Mouse (Mus musculus): ENCODE measurements around the gene Gm28048. TPM values are rescaled to one million over a fixed set of nuclear protein-coding genes. Genes with fewer than 3 reads are reported as not detected.
A peak's percentile ranks its signal among the peaks of the same experiment; 100 is the strongest.

Gm28048 gene
- polyA plus RNA-seq, 1 experiment = 58.5 TPM

DNA sequence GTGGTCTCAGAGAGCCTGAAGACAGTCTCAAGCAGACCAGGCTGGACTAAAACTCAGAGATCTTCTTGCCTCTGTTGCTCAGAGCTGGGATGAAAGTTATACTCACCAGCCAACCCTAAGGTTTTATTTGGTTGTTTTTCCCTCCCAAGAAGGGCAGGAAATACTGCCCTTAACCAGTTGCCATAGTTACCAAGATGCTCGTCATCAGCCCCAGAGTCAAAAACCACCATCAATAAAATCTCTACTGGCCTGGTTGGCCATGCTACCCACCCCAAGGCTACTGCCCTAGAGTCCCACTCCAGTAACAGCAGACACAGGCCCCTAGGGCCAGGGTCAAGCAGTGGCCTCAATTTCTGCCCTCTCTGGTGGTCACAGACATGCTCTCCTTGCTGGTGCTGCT is 129.4 kb downstream of the Gm28048 start:
- Histone ChIP-seq H3K4me1 (ENCODE audit: control insufficient read depth, insufficient read depth, low read length) (peaks cover 76% of the 10 kb centered on the region), H3K27ac (ENCODE audit: insufficient read depth, low read depth, low read length) (peak overlapping the region; percentile 87), H3K4me3 (ENCODE audit: insufficient read depth, low read length) (no peak overlapping the region)
- no peak for TF ChIP-seq POLR2A (IDR thresholded peaks at IDR 0.05; ENCODE audit: borderline replicate concordance, low read depth, low read length)
- no peak for TF ChIP-seq CTCF (IDR thresholded peaks at IDR 0.05; ENCODE audit: low read depth, low read length)

DNA sequence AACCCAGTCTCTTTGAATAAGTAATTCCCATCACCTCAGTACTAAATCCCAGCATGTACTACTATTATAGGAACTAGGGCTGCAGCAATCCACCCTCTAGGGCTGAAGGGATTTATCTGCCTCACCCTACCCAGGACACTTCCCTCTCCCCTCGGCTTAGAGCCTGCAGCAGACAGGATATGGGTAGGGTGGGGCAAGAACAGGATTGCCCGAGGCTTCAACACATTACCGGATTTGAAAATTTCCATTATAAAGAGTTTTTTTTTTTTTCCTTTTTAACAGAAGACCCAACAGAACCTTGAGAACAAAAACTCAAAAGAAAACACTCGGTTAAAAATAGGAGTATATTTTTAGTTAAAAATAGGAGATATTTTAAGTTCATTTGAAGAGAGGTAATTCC is 130.5 kb downstream of the Gm28048 start:
- H3K27ac ChIP-seq (ENCODE audit: insufficient read depth, low read depth, low read length) = peak overlapping the region; percentile 94
- TF ChIP-seq CTCF (IDR thresholded peaks at IDR 0.05; ENCODE audit: low read depth, low read length) = no peak
- no peak for TF ChIP-seq POLR2A (IDR thresholded peaks at IDR 0.05; ENCODE audit: borderline replicate concordance, low read depth, low read length)
- no peak overlapping the region for H3K4me3 ChIP-seq (ENCODE audit: insufficient read depth, low read length)
- peaks cover 84% of the 10 kb centered on the region for H3K4me1 ChIP-seq (ENCODE audit: control insufficient read depth, insufficient read depth, low read length)

DNA sequence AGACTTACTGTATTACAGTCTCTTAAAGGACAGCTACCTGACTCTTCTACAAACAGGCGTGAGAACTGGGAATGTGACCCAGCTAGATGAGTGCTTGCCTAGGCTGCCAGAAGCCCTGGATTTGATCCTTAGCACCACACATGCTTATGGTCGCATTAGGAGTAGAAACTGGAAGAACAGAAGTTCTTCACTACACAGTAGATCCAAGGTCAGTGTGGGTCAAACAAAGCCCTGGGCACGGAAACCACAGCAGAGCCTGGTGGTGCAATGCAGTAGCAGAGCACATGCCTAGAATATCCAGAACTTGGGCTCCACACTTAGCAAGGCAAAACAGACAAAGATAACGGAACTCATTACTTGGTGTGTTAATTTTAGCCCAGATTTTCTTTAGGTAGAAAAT is 131.8 kb downstream of the Gm28048 start:
- Histone ChIP-seq H3K27ac (ENCODE audit: insufficient read depth, low read depth, low read length) (peak overlapping the region; percentile 94), H3K4me1 (ENCODE audit: control insufficient read depth, insufficient read depth, low read length) (peaks cover 89% of the 10 kb centered on the region), H3K4me3 (ENCODE audit: insufficient read depth, low read length) (no peak overlapping the region)
- TF ChIP-seq POLR2A (IDR thresholded peaks at IDR 0.05; ENCODE audit: borderline replicate concordance, low read depth, low read length) (no peak), CTCF (IDR thresholded peaks at IDR 0.05; ENCODE audit: low read depth, low read length) (no peak)

DNA sequence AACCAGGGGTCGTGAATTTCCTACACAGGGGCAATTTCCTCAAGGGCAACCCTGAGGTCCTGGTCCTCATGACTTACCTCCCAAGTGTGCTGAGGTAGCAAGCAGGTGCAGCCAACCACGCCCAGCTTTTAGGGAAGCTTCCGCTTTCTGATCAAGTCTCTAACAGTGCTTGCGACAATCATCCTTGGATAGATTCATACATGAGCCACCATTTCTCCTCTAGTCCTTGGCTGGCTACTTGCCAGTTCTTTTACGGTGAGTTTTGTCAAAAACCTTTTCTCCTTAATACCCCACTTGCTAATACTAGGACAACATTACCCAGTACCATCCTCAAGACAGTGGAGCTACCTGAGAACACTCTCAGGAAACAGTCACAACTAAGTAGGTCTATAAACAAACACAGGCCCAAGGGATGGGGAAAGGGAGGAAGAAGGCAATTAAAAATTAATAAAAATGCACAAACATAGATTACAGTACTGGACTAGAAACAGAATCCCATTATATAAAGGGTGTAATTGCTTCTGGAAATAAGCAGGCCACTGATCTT is 133.2 kb downstream of the Gm28048 start:
- peaks cover 87% of the 10 kb centered on the region for H3K4me1 ChIP-seq (ENCODE audit: control insufficient read depth, insufficient read depth, low read length)
- H3K27ac ChIP-seq (ENCODE audit: insufficient read depth, low read depth, low read length) = peak overlapping the region; percentile 52
- no peak overlapping the region for H3K4me3 ChIP-seq (ENCODE audit: insufficient read depth, low read length)
- no peak for TF ChIP-seq CTCF (IDR thresholded peaks at IDR 0.05; ENCODE audit: low read depth, low read length)
- TF ChIP-seq POLR2A (IDR thresholded peaks at IDR 0.05; ENCODE audit: borderline replicate concordance, low read depth, low read length) = no peak

DNA sequence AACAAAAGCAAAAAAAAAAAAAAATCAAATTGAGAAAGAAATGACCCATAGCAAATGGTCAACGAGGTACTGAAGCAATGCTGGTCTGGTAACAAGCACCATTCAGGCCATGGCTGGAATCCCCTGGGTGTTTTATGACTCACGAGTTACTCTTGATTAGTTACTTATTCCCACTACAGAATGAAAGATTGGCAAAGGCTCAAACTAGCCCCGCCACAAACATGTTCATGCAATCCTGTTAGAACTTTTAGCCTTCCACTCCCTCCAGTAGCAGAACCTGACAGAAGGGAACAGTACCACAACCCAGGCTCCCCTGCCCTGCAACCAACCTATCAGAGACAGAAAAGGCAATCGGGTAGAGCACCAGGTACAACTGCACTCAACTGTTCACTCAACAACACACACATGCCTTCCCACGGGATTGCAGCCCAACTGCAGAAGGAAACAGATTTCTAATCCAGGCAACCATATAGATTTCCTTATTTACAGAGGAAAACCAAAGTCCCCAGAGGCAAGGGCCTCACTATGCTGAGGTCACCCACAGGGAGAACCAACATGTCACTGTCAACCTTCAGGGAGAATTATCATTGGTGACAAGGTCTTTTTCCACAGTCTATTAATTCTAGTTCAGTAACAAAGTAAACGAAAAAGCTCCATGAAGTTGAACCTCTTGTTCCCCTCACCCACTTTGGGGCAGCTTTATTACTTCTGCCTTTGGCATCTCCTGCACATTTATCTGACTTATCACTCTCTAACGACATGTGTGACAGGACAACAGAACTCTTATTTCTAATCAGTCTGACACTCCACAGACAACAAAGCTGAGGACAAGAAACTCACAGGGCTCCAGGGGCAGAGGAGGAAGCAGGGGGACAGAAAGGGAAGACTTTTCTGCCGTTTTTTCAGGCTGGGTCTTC is 133.9 kb downstream of the Gm28048 start:
- peak overlapping the region; percentile 52 for H3K27ac ChIP-seq (ENCODE audit: insufficient read depth, low read depth, low read length)
- peaks cover 88% of the 10 kb centered on the region for H3K4me1 ChIP-seq (ENCODE audit: control insufficient read depth, insufficient read depth, low read length)
- no peak for TF ChIP-seq CTCF (IDR thresholded peaks at IDR 0.05; ENCODE audit: low read depth, low read length)
- no peak for TF ChIP-seq POLR2A (IDR thresholded peaks at IDR 0.05; ENCODE audit: borderline replicate concordance, low read depth, low read length)
- no peak overlapping the region for H3K4me3 ChIP-seq (ENCODE audit: insufficient read depth, low read length)

DNA sequence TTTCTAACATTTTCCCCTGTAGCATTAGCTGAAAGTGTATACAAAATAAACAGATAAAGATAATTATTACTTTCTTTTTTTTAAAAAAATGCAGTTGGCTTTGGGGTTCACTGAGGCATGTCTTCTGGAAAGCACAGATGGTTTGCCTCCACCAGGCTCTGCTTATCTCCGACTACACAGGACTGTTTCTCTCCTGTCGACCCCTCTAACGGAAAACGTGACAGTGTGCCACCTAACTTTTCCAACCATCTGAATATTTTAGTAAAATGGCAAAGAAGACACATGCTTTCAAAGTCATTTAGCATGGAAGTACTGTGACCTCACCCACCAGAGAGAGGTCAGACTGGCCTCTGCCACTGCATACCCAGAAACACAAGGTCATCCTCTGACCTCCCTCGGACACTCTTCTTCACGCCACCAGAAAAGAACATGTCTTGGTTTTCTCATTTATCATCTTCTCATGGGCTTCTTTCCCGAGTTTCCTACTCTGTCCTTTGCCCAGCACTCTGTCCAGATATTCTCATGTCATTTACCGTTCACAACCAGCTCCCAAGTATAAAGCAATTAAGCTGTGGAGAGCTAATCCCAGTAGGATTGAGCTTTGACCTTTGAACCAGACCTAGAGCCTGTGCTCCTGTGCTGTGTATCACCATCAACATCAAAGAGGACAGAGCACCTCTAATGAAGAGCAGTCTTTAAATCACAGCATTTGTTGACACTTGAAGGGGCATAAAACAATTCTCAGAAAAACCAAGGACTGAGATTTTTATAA is 134.7 kb downstream of the Gm28048 start:
- TF ChIP-seq CTCF (IDR thresholded peaks at IDR 0.05; ENCODE audit: low read depth, low read length) (no peak), POLR2A (IDR thresholded peaks at IDR 0.05; ENCODE audit: borderline replicate concordance, low read depth, low read length) (no peak)
- peaks cover 85% of the 10 kb centered on the region for H3K4me1 ChIP-seq (ENCODE audit: control insufficient read depth, insufficient read depth, low read length)
- no peak overlapping the region for H3K27ac ChIP-seq (ENCODE audit: insufficient read depth, low read depth, low read length)
- no peak overlapping the region for H3K4me3 ChIP-seq (ENCODE audit: insufficient read depth, low read length)

- H3K4me3 ChIP-seq (ENCODE audit: insufficient read depth, low read length) = no peak overlapping the region
- no peak for TF ChIP-seq CTCF (IDR thresholded peaks at IDR 0.05; ENCODE audit: low read depth, low read length)
- TF ChIP-seq POLR2A (IDR thresholded peaks at IDR 0.05; ENCODE audit: borderline replicate concordance, low read depth, low read length) = no peak
- H3K4me1 ChIP-seq (ENCODE audit: control insufficient read depth, insufficient read depth, low read length) = peaks cover 87% of the 10 kb centered on the region
- no peak overlapping the region for H3K27ac ChIP-seq (ENCODE audit: insufficient read depth, low read depth, low read length)
Measured at GRCm38 (mm10) chr11:22846093-22846835, 135.6 kb downstream of the Gm28048 start.

- peaks cover 88% of the 10 kb centered on the region for H3K4me1 ChIP-seq (ENCODE audit: control insufficient read depth, insufficient read depth, low read length)
- TF ChIP-seq POLR2A (IDR thresholded peaks at IDR 0.05; ENCODE audit: borderline replicate concordance, low read depth, low read length) = no peak
- no peak for TF ChIP-seq CTCF (IDR thresholded peaks at IDR 0.05; ENCODE audit: low read depth, low read length)
- no peak overlapping the region for H3K4me3 ChIP-seq (ENCODE audit: insufficient read depth, low read length)
- peak overlapping the region; percentile 25 for H3K27ac ChIP-seq (ENCODE audit: insufficient read depth, low read depth, low read length)
Measured at GRCm38 (mm10) chr11:22844754-22845718, 136.9 kb downstream of the Gm28048 start.
